Mouse (Mus musculus): ENCODE data around the gene Kank3. TPM values are rescaled to one million over a fixed set of nuclear protein-coding genes. Genes with fewer than 3 reads are reported as not detected.
A peak's percentile ranks its signal among the peaks of the same experiment; 100 is the strongest.
"Not testable (repeated sequence)": the region's sequence is repeated elsewhere in the genome, so short reads cannot be mapped to it uniquely, and the experiment has no call there.

The Kank3 gene
- polyA plus RNA-seq, 1 experiment from 2014 or later = 10.6 TPM

DNA sequence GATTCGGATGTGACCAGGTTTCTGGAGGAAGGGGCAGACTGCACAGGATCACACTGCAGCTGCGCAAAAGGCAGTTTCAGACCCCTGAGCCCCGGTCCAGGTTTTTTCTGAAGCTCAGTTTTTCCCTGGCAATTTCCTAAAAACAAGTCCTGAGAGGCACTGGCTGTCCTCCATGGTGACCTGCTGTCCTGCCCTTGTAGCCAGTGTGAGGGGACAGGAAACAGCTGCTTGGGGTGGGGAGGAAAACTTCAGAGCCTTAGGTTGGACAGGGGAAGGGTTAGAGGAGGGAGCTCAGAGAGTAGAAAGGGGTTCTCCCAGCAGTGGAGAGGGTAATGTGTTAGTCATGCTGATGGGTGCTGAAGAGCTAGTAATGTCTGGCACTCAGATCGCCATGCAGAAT, 2.7 kb downstream of the Kank3 start:
- peak; percentile 34; the same call in 1 of the 2 replicates for TF ChIP-seq EP300 (IDR thresholded peaks at IDR 0.05; ENCODE audit: low read depth)
- no peak for TF ChIP-seq CTCF (IDR thresholded peaks at IDR 0.05; ENCODE audit: low read depth)
- Histone ChIP-seq H3K9me3 (ENCODE audit: low read length) (no peaks in the 10 kb centered on the region), H3K4me1 (ENCODE audit: insufficient read depth) (peaks cover 22% of the 10 kb centered on the region), H3K27me3 (ENCODE audit: insufficient read depth, low read length) (peaks cover 6% of the 10 kb centered on the region; the same call in 1 of the 2 replicates), H3K4me3 (ENCODE audit: low read depth, low read length) (no peak overlapping the region), H3K4me2 (ENCODE audit: low read depth, low read length) (no peak overlapping the region), H3K9ac (replicated peaks) (no peak overlapping the region), H3K27ac (ENCODE audit: low read depth) (no peak overlapping the region; the same call in 1 of the 2 replicates), H3K36me3 (replicated peaks; ENCODE audit: insufficient read depth, low read length) (no peaks in the 10 kb centered on the region)
- no peak for DNase-seq
- no peak for ATAC-seq
- 57% methylated on average over 4 of the region's 4 CpGs for WGBS (ENCODE audit: insufficient replicate concordance)

DNA sequence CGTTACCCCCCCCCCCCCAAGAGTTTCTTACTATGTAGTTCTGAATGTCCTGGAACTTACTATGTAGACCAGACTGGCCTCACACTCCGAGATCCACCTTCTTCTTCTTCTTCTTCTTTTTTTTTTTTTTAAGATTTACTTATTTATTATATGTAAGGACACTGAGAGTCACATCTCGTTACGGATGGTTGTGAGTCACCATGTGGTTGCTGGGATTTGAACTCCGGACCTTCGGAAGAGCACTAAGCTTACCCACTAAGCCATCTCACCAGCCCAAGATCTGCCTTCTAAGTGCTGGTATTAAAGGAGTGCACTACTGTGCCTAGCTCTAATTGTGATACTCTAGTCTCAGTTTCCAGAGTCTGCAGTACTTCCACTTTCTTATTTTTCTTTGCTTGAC, 5.1 kb downstream of the Kank3 start:
- Histone ChIP-seq H3K9ac (replicated peaks) (no peak overlapping the region), H3K27me3 (ENCODE audit: insufficient read depth, low read length) (peaks cover 5% of the 10 kb centered on the region; the same call in 1 of the 2 replicates), H3K4me3 (ENCODE audit: low read depth, low read length) (no peak overlapping the region), H3K27ac (ENCODE audit: low read depth) (no peak overlapping the region), H3K36me3 (replicated peaks; ENCODE audit: insufficient read depth, low read length) (peaks cover 4% of the 10 kb centered on the region; the same call in 1 of the 2 replicates), H3K9me3 (ENCODE audit: low read length) (no peaks in the 10 kb centered on the region), H3K4me1 (ENCODE audit: insufficient read depth) (peaks cover 31% of the 10 kb centered on the region), H3K4me2 (ENCODE audit: low read depth, low read length) (no peak overlapping the region)
- ATAC-seq = no peak
- TF ChIP-seq CTCF (IDR thresholded peaks at IDR 0.05; ENCODE audit: low read depth) = no peak
- no peak for TF ChIP-seq EP300 (IDR thresholded peaks at IDR 0.05; ENCODE audit: low read depth)
- 76% methylated on average over 6 of the region's 6 CpGs for WGBS (ENCODE audit: insufficient replicate concordance)
- DNase-seq = no peak

DNA sequence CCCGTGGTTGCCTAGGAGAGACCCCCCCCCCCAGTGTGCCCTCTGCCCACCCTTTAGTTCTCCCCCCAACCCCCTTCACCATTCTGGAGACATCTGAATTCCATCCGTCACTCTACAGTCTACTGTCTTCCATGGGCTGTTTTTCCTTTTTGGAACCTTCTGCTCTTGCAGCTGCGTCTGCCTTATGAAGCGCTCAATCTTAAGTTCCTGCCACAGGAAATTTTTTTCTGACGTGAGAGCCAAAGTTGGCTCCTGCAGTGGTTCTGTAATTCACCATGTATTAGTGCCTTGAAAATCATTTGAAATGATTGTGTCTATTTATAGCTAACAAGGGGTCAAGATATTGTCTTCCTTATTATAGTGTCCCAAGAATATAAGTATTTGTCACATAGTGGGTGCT, 6.3 kb downstream of the Kank3 start:
- Histone ChIP-seq H3K27me3 (ENCODE audit: insufficient read depth, low read length) (no peaks in the 10 kb centered on the region), H3K27ac (ENCODE audit: low read depth) (peak overlapping the region; percentile 76), H3K9ac (replicated peaks) (peak overlapping the region; percentile 67; the same call in 1 of the 2 replicates), H3K4me2 (ENCODE audit: low read depth, low read length) (peak overlapping the region; percentile 95), H3K4me1 (ENCODE audit: insufficient read depth) (peaks cover 23% of the 10 kb centered on the region), H3K9me3 (ENCODE audit: low read length) (no peaks in the 10 kb centered on the region), H3K4me3 (ENCODE audit: low read depth, low read length) (no peak overlapping the region), H3K36me3 (replicated peaks; ENCODE audit: insufficient read depth, low read length) (peaks cover 13% of the 10 kb centered on the region)
- no peak for DNase-seq
- 68% methylated on average over 5 of the region's 5 CpGs for WGBS (ENCODE audit: insufficient replicate concordance)
- no peak for ATAC-seq
- TF ChIP-seq EP300 (IDR thresholded peaks at IDR 0.05; ENCODE audit: low read depth) (no peak), CTCF (IDR thresholded peaks at IDR 0.05; ENCODE audit: low read depth) (no peak)

DNA sequence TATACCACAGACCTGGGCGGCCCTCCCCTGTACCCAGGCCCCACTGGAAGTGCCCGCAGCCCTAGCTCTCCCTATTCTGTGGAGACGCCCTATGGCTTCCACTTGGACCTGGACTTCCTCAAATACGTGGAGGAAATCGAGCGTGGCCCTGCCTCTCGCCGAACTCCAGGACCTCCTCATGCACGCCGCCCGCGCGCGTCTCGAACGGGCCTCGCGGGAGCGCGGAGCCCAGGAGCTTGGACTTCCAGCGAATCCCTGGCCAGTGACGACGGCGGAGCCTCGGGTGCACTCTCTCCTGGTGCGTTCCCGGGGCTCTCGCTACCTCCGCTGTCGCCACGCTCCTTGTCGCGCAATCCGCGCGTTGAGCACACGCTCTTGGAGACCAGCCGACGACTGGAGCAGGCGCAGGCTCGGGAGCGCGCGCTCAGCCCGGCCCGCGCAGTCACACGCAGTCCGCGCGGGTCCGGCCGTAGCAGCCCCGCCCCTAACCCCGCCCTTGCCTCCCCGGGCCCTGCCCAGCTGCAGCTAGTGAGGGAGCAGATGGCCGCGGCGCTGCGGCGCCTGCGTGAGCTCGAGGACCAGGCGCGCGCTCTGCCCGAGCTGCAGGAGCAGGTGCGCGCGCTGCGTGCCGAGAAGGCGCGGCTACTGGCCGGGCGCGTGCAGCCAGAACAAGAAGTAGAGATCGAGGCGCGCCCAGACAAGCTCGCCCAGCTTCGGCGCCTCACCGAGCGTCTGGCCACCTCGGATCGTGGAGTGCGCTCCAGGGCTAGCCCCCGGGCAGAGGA, 7.1 kb downstream of the Kank3 start:
- peaks cover 20% of the 10 kb centered on the region for H3K36me3 ChIP-seq (replicated peaks; ENCODE audit: insufficient read depth, low read length)
- peak; percentile 97 for ATAC-seq
- H3K9ac ChIP-seq (replicated peaks) = peak overlapping the region; percentile 75
- peak overlapping the region; percentile 76 for H3K27ac ChIP-seq (ENCODE audit: low read depth)
- H3K4me3 ChIP-seq (ENCODE audit: low read depth, low read length) = peak overlapping the region; percentile 50
- DNase-seq = peak; percentile 97
- no peak for TF ChIP-seq CTCF (IDR thresholded peaks at IDR 0.05; ENCODE audit: low read depth)
- TF ChIP-seq EP300 (IDR thresholded peaks at IDR 0.05; ENCODE audit: low read depth) = no peak
- H3K27me3 ChIP-seq (ENCODE audit: insufficient read depth, low read length) = no peaks in the 10 kb centered on the region
- H3K4me1 ChIP-seq (ENCODE audit: insufficient read depth) = peaks cover 23% of the 10 kb centered on the region
- under 1% methylated on average over 79 of the region's 89 CpGs for WGBS (ENCODE audit: insufficient replicate concordance)
- H3K4me2 ChIP-seq (ENCODE audit: low read depth, low read length) = peak overlapping the region; percentile 95
- no peaks in the 10 kb centered on the region for H3K9me3 ChIP-seq (ENCODE audit: low read length)

DNA sequence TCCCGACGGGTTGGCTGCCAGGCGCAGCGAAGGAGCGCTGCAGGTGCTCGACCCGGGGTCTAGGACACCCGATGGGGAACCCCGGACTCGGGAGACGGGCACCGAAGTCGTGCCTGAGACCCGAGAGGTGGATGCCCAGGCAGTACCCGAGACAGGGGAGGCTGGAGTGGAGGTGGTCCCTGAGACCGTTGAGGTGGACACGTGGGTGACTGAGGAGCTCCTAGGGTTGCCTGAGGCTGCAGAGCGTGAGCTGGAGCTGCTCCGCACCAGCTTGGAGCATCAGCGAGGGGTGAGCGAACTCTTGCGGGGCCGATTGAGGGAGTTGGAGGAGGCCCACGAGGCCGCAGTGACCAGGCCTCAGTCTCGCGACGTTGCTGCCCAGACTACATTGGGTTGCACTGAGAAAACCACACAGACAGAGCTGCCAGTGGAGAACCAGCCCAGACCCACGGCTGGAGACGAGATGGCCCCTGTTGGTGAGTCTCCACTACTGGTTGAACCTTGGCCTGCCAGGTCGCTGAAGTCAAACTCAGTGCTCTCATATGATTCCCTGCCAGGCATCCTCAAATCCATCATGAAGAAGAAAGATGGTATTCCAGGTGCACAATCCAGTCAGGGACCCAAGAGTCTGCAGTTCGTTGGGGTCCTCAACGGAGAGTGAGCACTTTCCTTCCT, 7.8 kb downstream of the Kank3 start:
- Histone ChIP-seq H3K27ac (ENCODE audit: low read depth) (peak overlapping the region; percentile 73), H3K9me3 (ENCODE audit: low read length) (no peaks in the 10 kb centered on the region), H3K9ac (replicated peaks) (peak overlapping the region; percentile 75), H3K4me1 (ENCODE audit: insufficient read depth) (peaks cover 23% of the 10 kb centered on the region), H3K4me2 (ENCODE audit: low read depth, low read length) (peak overlapping the region; percentile 95), H3K36me3 (replicated peaks; ENCODE audit: insufficient read depth, low read length) (peaks cover 24% of the 10 kb centered on the region), H3K4me3 (ENCODE audit: low read depth, low read length) (peak overlapping the region; percentile 50), H3K27me3 (ENCODE audit: insufficient read depth, low read length) (no peaks in the 10 kb centered on the region)
- 21% methylated on average over 33 of the region's 33 CpGs for WGBS (ENCODE audit: insufficient replicate concordance)
- ATAC-seq (peak; percentile 10), DNase-seq (no peak)
- no peak for TF ChIP-seq EP300 (IDR thresholded peaks at IDR 0.05; ENCODE audit: low read depth)
- no peak for TF ChIP-seq CTCF (IDR thresholded peaks at IDR 0.05; ENCODE audit: low read depth)

DNA sequence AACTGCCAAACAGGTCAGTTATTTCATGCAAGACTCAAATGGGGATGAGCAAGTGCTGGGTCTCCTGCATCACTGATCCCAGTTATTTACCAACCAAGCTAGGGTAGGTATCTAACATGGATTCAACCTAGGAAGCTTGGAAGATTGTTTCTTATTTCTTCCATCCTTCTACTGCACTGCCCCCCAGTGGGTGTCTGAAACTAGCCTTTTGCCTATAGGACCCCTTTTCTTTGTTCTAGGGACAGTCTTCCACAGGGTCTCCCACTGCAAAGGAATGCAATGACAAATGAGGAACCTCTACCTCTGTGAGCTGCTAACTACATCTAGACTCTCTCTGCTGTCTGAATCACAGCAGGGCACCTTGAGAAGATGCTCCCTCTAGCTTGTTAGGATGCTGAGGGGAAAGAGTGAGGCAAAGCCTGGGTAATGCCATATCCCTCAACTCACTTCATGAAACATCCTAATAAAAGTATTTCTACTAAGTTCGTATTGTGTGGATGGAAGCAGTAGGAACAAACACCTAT, 12.2 kb downstream of the Kank3 start:
- no peaks in the 10 kb centered on the region for H3K27me3 ChIP-seq (ENCODE audit: insufficient read depth, low read length)
- 66% methylated on average over 1 of the region's 1 CpGs for WGBS (ENCODE audit: insufficient replicate concordance)
- TF ChIP-seq CTCF (IDR thresholded peaks at IDR 0.05; ENCODE audit: low read depth) = peak; percentile 20; the same call in 1 of the 2 replicates
- no peak for TF ChIP-seq EP300 (IDR thresholded peaks at IDR 0.05; ENCODE audit: low read depth)
- peaks cover 28% of the 10 kb centered on the region for H3K4me1 ChIP-seq (ENCODE audit: insufficient read depth)
- no peak overlapping the region for H3K4me3 ChIP-seq (ENCODE audit: low read depth, low read length)
- H3K36me3 ChIP-seq (replicated peaks; ENCODE audit: insufficient read depth, low read length) = peaks cover 24% of the 10 kb centered on the region
- H3K4me2 ChIP-seq (ENCODE audit: low read depth, low read length) = peak overlapping the region; percentile 87; the same call in 1 of the 2 replicates
- H3K9ac ChIP-seq (replicated peaks) = no peak overlapping the region
- DNase-seq = no peak
- H3K9me3 ChIP-seq (ENCODE audit: low read length) = no peaks in the 10 kb centered on the region
- no peak for ATAC-seq
- no peak overlapping the region for H3K27ac ChIP-seq (ENCODE audit: low read depth)

DNA sequence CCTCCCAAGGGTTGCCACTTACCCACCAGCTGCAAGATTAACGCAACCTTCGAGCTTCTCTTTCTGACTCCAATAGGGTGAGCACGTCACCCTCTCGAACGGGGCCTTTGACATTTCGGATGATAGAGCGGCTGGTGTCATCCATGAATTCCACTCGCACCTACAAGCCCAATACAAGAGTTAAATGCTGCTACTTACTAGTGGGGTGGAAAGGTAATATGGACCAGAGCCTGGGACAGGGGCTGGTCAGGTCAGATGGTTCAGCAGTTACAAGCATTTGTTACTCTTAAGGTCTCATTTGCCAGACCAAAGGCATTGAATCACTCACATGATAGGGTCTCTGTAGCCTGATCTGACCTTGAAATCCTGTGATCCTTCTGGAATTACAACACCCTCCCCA, 12.9 kb downstream of the Kank3 start:
- H3K27me3 ChIP-seq (ENCODE audit: insufficient read depth, low read length); ATAC-seq; DNase-seq; H3K9me3 ChIP-seq (ENCODE audit: low read length): not testable (repeated sequence)
- Histone ChIP-seq H3K27ac (ENCODE audit: low read depth) (peak overlapping the region; percentile 60; the same call in 1 of the 2 replicates), H3K36me3 (replicated peaks; ENCODE audit: insufficient read depth, low read length) (peaks cover 24% of the 10 kb centered on the region), H3K4me3 (ENCODE audit: low read depth, low read length) (peak overlapping the region; percentile 83), H3K4me2 (ENCODE audit: low read depth, low read length) (peak overlapping the region; percentile 87), H3K9ac (replicated peaks) (peak overlapping the region; percentile 87), H3K4me1 (ENCODE audit: insufficient read depth) (peaks cover 26% of the 10 kb centered on the region)
- 65% methylated on average over 8 of the region's 8 CpGs for WGBS (ENCODE audit: insufficient replicate concordance)

All from liver, postnatal 0 days (tissue).